Mouse (Mus musculus): ENCODE data around the gene Sgf29. TPM values are rescaled to one million over a fixed set of nuclear protein-coding genes. Genes with fewer than 3 reads are reported as not detected.

The Sgf29 gene
- polyA plus RNA-seq, 1 experiment from 2014 or later: 54.9 TPM

DNA sequence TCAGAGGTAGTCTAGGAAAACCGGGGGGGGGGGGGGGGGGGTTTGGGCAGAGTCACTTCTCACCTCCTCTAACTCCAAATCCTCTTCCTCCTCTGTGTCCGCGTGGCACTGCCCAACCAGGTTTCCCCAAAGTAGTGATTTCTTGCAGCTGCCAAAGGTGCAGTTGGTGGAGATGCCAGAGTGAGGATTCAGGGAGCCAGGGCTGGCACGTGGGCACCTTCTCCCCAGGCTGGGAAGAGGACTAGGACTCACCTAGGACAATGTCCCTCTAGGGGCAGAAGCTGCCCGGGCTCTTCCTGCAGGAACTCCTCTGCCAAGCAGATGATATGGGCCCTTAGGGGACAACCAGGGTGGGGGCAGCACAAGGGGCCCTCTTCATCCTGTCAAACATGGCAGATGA, 42.6 kb downstream of the Sgf29 start:
- ATAC-seq: no peak
- no peak overlapping the region for H3K27ac ChIP-seq (ENCODE audit: low read depth, low read length)
- 81% methylated on average over 5 of the region's 5 CpGs for WGBS
- H3K4me1 ChIP-seq (ENCODE audit: control insufficient read depth, insufficient read depth, low read depth, low read length): peaks cover 16% of the 10 kb centered on the region
- H3K4me2 ChIP-seq (ENCODE audit: low read length): no peak overlapping the region
- no peaks in the 10 kb centered on the region for H3K9me3 ChIP-seq (ENCODE audit: control insufficient read depth, low read length)
- H3K36me3 ChIP-seq (ENCODE audit: control insufficient read depth, insufficient read depth, low read length): peaks cover 13% of the 10 kb centered on the region
- no peak overlapping the region for H3K4me3 ChIP-seq (ENCODE audit: low read length)
- H3K27me3 ChIP-seq (replicated peaks; ENCODE audit: control insufficient read depth, insufficient read depth, low read length): no peaks in the 10 kb centered on the region
- H3K9ac ChIP-seq (ENCODE audit: low read depth, low read length): no peak overlapping the region

DNA sequence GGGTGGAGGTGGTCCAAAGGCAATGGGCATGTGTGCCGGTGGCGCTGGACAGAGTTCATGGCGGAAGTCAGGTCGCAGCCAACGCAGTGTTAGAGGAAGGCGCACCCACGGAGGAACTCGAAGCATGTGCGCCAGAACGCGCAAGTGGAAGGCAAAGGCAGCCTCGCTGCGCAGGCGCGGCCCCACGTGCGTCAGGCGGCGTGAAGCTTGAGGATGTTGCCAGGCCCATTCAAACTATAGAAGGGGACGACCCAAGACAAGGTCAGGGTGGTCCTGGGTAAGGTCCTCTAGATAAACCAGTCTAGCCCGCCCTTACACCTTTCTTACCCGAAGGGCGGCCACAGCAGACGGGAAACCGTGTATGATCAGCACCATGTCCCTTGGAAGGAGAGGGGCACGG, 43.3 kb downstream of the Sgf29 start:
- ATAC-seq: no peak
- H3K9me3 ChIP-seq (ENCODE audit: control insufficient read depth, low read length): no peaks in the 10 kb centered on the region
- H3K36me3 ChIP-seq (ENCODE audit: control insufficient read depth, insufficient read depth, low read length): peaks cover 13% of the 10 kb centered on the region
- WGBS: 94% methylated on average over 26 of the region's 26 CpGs
- no peak overlapping the region for H3K4me3 ChIP-seq (ENCODE audit: low read length)
- no peak overlapping the region for H3K27ac ChIP-seq (ENCODE audit: low read depth, low read length)
- no peak overlapping the region for H3K4me2 ChIP-seq (ENCODE audit: low read length)
- H3K4me1 ChIP-seq (ENCODE audit: control insufficient read depth, insufficient read depth, low read depth, low read length): peaks cover 24% of the 10 kb centered on the region
- no peak overlapping the region for H3K9ac ChIP-seq (ENCODE audit: low read depth, low read length)
- no peaks in the 10 kb centered on the region for H3K27me3 ChIP-seq (replicated peaks; ENCODE audit: control insufficient read depth, insufficient read depth, low read length)

DNA sequence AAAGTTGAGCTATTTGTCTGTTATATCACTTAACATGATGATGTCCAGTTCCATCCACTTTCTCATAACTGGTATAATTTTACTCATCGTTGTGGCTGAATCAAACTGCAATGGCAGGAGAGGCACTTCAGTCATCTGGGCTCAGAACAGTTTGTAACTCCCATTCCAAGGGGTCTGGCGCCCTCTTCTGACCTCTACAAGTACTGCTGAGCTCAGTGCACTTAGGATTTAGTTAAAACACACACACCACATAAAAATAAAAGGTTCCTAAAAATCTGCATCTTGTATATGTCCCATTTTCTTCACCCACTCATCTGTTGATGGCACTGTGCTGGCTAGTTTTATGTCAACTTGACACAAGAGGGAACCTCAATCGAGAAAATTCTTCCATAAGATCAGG, 44.1 kb downstream of the Sgf29 start:
- Histone ChIP-seq H3K4me2 (ENCODE audit: low read length) (no peak overlapping the region; the same call in none of the 2 replicates), H3K36me3 (ENCODE audit: control insufficient read depth, insufficient read depth, low read length) (peaks cover 13% of the 10 kb centered on the region), H3K27ac (ENCODE audit: low read depth, low read length) (no peak overlapping the region), H3K9ac (ENCODE audit: low read depth, low read length) (no peak overlapping the region), H3K4me3 (ENCODE audit: low read length) (no peak overlapping the region), H3K27me3 (replicated peaks; ENCODE audit: control insufficient read depth, insufficient read depth, low read length) (no peaks in the 10 kb centered on the region), H3K4me1 (ENCODE audit: control insufficient read depth, insufficient read depth, low read depth, low read length) (peaks cover 24% of the 10 kb centered on the region), H3K9me3 (ENCODE audit: control insufficient read depth, low read length) (no peaks in the 10 kb centered on the region)
- ATAC-seq: no peak
- WGBS: 36% methylated on average over 3 of the region's 3 CpGs

DNA sequence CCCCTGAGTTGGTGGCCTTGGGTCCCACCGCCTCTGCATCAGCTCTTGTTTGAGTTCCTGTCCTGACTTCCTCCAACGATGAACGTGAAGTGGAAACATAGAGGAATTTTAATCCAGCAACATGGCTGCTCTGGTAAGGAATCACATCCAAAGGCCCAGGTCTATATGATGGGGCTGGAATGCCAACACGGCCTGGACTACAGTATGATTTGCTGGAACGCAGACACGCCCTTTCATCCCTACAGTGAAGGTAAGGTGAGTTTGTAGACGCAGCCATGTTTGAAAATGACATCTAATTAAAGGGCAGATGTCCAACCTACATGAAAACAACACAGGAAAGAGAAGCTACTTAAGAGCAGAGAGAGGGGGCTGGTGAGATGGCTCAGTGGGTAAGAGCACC, 44.7 kb downstream of the Sgf29 start:
- WGBS: 85% methylated on average over 7 of the region's 7 CpGs
- H3K9me3 ChIP-seq (ENCODE audit: control insufficient read depth, low read length): no peaks in the 10 kb centered on the region
- H3K9ac ChIP-seq (ENCODE audit: low read depth, low read length): no peak overlapping the region
- ATAC-seq: no peak
- H3K27ac ChIP-seq (ENCODE audit: low read depth, low read length): no peak overlapping the region
- peaks cover 13% of the 10 kb centered on the region for H3K36me3 ChIP-seq (ENCODE audit: control insufficient read depth, insufficient read depth, low read length)
- H3K4me1 ChIP-seq (ENCODE audit: control insufficient read depth, insufficient read depth, low read depth, low read length): peaks cover 24% of the 10 kb centered on the region
- peak overlapping the region; percentile 33 for H3K4me2 ChIP-seq (ENCODE audit: low read length)
- H3K4me3 ChIP-seq (ENCODE audit: low read length): no peak overlapping the region
- no peaks in the 10 kb centered on the region for H3K27me3 ChIP-seq (replicated peaks; ENCODE audit: control insufficient read depth, insufficient read depth, low read length)

DNA sequence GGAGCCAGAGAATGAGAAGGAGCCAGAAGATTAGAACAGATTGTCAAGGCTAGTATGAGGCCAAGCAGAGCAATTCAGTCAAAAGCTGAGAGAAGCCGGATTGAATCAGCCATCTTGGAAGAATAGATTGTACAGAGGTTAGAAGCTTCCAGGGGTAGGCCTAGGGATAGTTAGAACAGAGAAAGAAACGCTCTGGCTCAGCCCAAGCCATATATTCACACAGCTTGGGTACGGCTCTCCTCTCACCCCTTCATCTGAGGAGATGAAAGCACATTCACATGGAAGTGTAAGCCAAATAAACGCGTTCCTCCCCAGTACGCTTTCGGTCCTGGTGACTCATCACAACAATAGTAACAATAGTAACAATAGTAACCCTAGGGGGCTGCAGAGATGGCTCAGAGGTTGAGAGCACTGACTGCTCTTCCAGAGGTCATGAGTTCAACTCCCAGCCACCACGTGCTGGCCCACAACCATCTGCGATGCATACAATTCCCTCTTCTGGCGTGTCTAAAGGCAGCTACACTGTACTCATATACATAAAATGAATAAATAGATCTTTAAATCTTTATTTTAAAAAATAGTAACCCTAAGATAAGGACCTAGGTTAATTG, 45.4 kb downstream of the Sgf29 start:
- peaks cover 17% of the 10 kb centered on the region for H3K36me3 ChIP-seq (ENCODE audit: control insufficient read depth, insufficient read depth, low read length)
- H3K9ac ChIP-seq (ENCODE audit: low read depth, low read length): peak overlapping the region; percentile 73
- no peaks in the 10 kb centered on the region for H3K9me3 ChIP-seq (ENCODE audit: control insufficient read depth, low read length)
- H3K27me3 ChIP-seq (replicated peaks; ENCODE audit: control insufficient read depth, insufficient read depth, low read length): no peaks in the 10 kb centered on the region
- H3K4me2 ChIP-seq (ENCODE audit: low read length): peak overlapping the region; percentile 89
- peaks cover 24% of the 10 kb centered on the region for H3K4me1 ChIP-seq (ENCODE audit: control insufficient read depth, insufficient read depth, low read depth, low read length)
- peak overlapping the region; percentile 53 for H3K4me3 ChIP-seq (ENCODE audit: low read length)
- WGBS: 14% methylated on average over 10 of the region's 10 CpGs
- H3K27ac ChIP-seq (ENCODE audit: low read depth, low read length): no peak overlapping the region
- ATAC-seq: no peak

DNA sequence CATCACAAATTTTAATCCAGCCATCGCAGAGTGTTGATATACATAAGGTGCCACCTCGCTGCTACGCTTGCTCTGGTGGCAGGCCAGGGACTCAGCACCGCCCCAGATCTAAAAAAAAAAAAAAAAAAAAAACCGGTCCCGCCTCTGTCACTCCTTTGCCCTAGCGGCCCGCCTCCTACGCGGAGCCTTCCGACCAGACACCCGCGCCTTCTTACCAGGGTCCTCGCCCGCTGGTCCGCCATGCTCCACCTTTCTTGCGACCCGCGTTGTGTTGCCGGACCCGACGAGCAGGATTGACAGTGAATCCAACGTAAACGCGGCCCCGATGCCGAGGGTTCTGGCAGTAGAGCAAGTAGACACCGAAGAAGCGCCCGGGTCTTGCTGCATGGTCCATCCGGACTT, 46.1 kb downstream of the Sgf29 start, which contains the start of gene Bola2:
Gene Bola2, plus strand, starts transcription at position 192 of the 402 bp plus-strand sequence.
- Histone ChIP-seq H3K27ac (ENCODE audit: low read depth, low read length) (peak within 1 kb of the TSS; percentile 85), H3K9ac (ENCODE audit: low read depth, low read length) (peak within 1 kb of the TSS; percentile 84), H3K4me3 (ENCODE audit: low read length) (peak within 1 kb of the TSS; percentile 53), H3K36me3 (ENCODE audit: control insufficient read depth, insufficient read depth, low read length) (peaks cover 22% of the 10 kb centered on the region), H3K4me2 (ENCODE audit: low read length) (peak within 1 kb of the TSS; percentile 89), H3K4me1 (ENCODE audit: control insufficient read depth, insufficient read depth, low read depth, low read length) (peaks cover 24% of the 10 kb centered on the region), H3K27me3 (replicated peaks; ENCODE audit: control insufficient read depth, insufficient read depth, low read length) (no peaks in the 10 kb centered on the region), H3K9me3 (ENCODE audit: control insufficient read depth, low read length) (no peaks in the 10 kb centered on the region)
- 0% methylated on average over 31 of the region's 31 CpGs for WGBS
- peak; percentile 31 for ATAC-seq

DNA sequence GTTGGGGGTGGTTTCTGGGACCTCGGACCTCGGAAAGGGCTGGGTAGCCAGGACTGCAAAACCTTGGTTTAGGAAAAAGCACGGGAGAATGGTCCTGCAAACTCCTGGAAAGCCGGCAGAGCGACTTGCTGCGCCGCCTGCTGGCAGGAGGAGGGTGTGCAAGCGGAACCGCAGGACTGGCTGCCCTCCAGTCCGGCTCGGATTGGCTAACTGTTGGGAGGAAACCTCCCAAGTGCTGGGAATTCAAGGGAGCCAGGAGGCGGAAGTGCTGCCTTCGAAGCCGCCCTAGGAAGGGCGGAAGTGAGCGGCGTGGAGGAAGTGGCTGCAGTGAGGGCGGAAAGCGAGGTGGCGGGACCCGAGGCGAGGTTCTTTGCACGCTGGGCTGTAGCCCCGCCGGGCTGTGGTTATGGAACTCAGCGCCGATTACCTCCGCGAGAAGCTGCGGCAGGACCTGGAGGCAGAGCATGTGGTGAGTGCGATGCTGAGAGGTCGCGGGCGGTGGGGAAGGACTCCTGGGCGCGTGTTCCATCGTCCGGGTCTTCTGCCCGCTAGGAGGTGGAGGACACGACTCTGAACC, 46.6 kb downstream of the Sgf29 start, which contains the start of gene Slx1b:
Gene Slx1b, minus strand, starts transcription at position 154 of the 577 bp plus-strand sequence.
- ATAC-seq: peak; percentile 97
- under 1% methylated on average over 37 of the region's 40 CpGs for WGBS
- Histone ChIP-seq H3K4me3 (ENCODE audit: low read length) (peak within 1 kb of the TSS; percentile 53), H3K9me3 (ENCODE audit: control insufficient read depth, low read length) (no peaks in the 10 kb centered on the region), H3K27me3 (replicated peaks; ENCODE audit: control insufficient read depth, insufficient read depth, low read length) (no peaks in the 10 kb centered on the region), H3K4me2 (ENCODE audit: low read length) (peak within 1 kb of the TSS; percentile 89), H3K36me3 (ENCODE audit: control insufficient read depth, insufficient read depth, low read length) (peaks cover 22% of the 10 kb centered on the region), H3K27ac (ENCODE audit: low read depth, low read length) (peak within 1 kb of the TSS; percentile 85), H3K9ac (ENCODE audit: low read depth, low read length) (peak within 1 kb of the TSS; percentile 84), H3K4me1 (ENCODE audit: control insufficient read depth, insufficient read depth, low read depth, low read length) (peaks cover 24% of the 10 kb centered on the region)

DNA sequence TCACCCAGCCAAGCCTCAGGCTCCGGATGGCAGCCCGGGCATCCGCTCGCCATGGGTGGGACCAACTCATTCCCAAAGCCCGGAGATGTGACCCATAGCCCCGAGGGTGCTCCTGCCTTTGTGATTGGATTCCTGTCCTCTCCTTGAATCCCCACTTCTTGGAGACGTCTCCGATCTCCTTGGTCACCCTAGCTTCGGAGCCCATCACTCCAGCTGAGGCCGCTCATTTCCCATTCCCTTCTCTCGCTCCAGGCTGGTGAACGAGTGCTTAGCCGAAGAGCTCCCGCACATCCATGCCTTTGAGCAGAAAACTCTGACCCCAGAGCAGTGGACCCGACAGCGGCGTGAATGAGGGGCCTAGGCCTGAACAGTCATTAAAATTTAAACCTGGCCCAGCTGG, 47.2 kb downstream of the Sgf29 start:
- no peak for ATAC-seq
- peak overlapping the region; percentile 72 for H3K27ac ChIP-seq (ENCODE audit: low read depth, low read length)
- H3K4me1 ChIP-seq (ENCODE audit: control insufficient read depth, insufficient read depth, low read depth, low read length): peaks cover 29% of the 10 kb centered on the region

DNA sequence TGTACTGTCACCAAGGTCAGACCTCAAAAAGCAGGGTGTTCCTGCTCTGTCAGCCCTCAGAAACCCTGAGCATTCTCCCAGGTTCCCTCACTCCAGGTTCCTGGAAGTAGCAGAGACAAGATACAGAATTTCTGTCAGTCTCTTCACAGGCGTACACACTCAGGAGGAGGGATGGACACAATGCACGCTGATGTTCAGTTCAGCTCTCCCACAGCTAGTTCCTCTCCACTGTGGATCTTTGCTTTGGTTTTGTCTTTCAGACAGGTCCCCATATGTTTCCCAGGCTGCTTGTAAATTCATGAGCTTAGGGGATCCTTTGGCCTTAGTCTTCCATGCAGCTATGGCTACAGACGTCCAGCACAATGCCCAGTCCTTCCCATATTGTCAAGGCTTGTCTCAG, 47.8 kb downstream of the Sgf29 start:
- H3K9me3 ChIP-seq (ENCODE audit: control insufficient read depth, low read length): no peaks in the 10 kb centered on the region
- peak overlapping the region; percentile 53 for H3K4me3 ChIP-seq (ENCODE audit: low read length)
- peak overlapping the region; percentile 89 for H3K4me2 ChIP-seq (ENCODE audit: low read length)
- no peak overlapping the region for H3K9ac ChIP-seq (ENCODE audit: low read depth, low read length)
- ATAC-seq: no peak
- H3K27me3 ChIP-seq (replicated peaks; ENCODE audit: control insufficient read depth, insufficient read depth, low read length): no peaks in the 10 kb centered on the region
- WGBS: 74% methylated on average over 3 of the region's 3 CpGs
- peaks cover 35% of the 10 kb centered on the region for H3K4me1 ChIP-seq (ENCODE audit: control insufficient read depth, insufficient read depth, low read depth, low read length)
- H3K27ac ChIP-seq (ENCODE audit: low read depth, low read length): no peak overlapping the region
- H3K36me3 ChIP-seq (ENCODE audit: control insufficient read depth, insufficient read depth, low read length): peaks cover 13% of the 10 kb centered on the region

More for the DNA sequence above, 47.2 kb downstream of the Sgf29 start:
- Histone ChIP-seq H3K36me3 (ENCODE audit: control insufficient read depth, insufficient read depth, low read length) (peaks cover 17% of the 10 kb centered on the region), H3K4me3 (ENCODE audit: low read length) (peak overlapping the region; percentile 53), H3K9me3 (ENCODE audit: control insufficient read depth, low read length) (no peaks in the 10 kb centered on the region), H3K9ac (ENCODE audit: low read depth, low read length) (peak overlapping the region; percentile 84), H3K27me3 (replicated peaks; ENCODE audit: control insufficient read depth, insufficient read depth, low read length) (no peaks in the 10 kb centered on the region), H3K4me2 (ENCODE audit: low read length) (peak overlapping the region; percentile 89)
- 5% methylated on average over 17 of the region's 17 CpGs for WGBS

Measured in hindbrain, embryonic 16.5 days (tissue).